Mouse (Mus musculus): ENCODE measurements around the gene Phc2. TPM values are rescaled to one million over a fixed set of nuclear protein-coding genes. Genes with fewer than 3 reads are reported as not detected.
"Not testable (repeated sequence)": the region's sequence is repeated elsewhere in the genome, so short reads cannot be mapped to it uniquely, and the experiment has no call there.

Phc2 gene
- 10 to 100 TPM; 17.6 to 22.9 TPM for total RNA-seq (2021)
- long read RNA-seq, experiment 1, transcript Phc2-202 (7 exons, 2,535 nt): major isoform, 32 of 44 reads
- long read RNA-seq, experiment 1, partial matches to known transcripts: 0 of 44 reads
- long read RNA-seq, experiment 1, other reads (novel, unspliced or antisense): 12 of 44 reads
- long read RNA-seq, experiment 2, transcript Phc2-202 (7 exons, 2,535 nt): major isoform, 28 of 36 reads
- long read RNA-seq, experiment 2, partial matches to known transcripts: 1 of 36 reads
- long read RNA-seq, experiment 2, other reads (novel, unspliced or antisense): 7 of 36 reads

- DNase-seq (ENCODE audit: low spot score): peak; percentile 92
Measured at GRCm38 (mm10) chr4:128654505-128655381, at the start of gene Phc2. TSS of gene Phc2 (plus strand) at chr4:128654702.

GRCm38 (mm10) chr4:128606586-128606985 lies 47.9 kb upstream of the Phc2 start:
- DNase-seq (ENCODE audit: low spot score): no peak

GRCm38 (mm10) chr4:128607661-128608060 lies 46.8 kb upstream of the Phc2 start:
- no peak for DNase-seq (ENCODE audit: low spot score)

GRCm38 (mm10) chr4:128609276-128609924 lies 45.1 kb upstream of the Phc2 start:
- DNase-seq (ENCODE audit: low spot score): no peak

DNA sequence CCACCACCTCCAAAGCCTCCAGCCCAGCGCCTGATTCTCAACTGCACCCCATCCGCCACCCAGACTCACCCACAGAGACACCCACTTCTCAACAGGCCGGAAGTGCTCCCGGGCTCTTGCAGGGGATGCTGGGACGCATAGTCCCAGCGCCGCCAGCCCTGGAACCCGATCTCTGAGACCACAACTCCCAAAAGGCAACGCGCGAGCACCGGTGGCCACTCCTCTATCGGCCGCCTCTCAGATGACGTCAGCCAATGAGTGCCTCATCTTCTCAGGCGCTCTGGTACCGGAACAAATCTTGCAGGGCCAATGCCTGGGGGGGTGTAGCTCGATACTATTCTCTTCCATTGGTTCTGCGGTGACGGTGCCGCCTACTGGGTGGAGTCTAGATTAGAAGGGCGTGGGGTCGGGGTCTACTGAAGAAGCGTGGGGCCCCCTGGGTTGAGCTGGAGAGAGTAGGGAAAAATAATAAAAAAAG lies 44.5 kb upstream of the Phc2 start, which contains the start of gene Zscan20:
Zscan20 (minus strand) TSS at position 174 of the 478 bp plus-strand sequence.
- DNase-seq (ENCODE audit: low spot score): peak; percentile 97

DNA sequence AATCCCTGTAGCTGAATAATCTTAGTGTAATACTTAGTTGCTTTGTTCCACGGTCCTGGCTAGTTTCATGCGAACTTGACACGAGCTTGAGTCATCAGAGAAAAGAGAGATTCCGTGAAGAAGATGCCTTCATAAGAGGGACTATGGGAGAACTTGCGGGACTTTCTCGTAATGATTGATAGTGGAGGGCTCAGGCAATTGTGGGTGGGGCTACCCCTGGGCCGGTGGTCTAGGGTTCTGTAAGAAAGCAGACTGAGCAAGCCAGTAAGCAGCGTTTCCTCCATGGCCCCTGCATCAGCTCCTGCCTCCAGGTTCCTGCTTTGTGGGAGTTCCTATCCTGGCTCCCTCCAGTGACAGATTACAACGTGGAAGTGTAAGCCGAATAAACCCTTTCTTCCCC lies 43.8 kb upstream of the Phc2 start:
- no peak for DNase-seq (ENCODE audit: low spot score)

GRCm38 (mm10) chr4:128611726-128612125 lies 42.8 kb upstream of the Phc2 start:
- DNase-seq (ENCODE audit: low spot score): not testable (repeated sequence)

GRCm38 (mm10) chr4:128613326-128613725 lies 41.2 kb upstream of the Phc2 start:
- peak; percentile 31 for DNase-seq (ENCODE audit: low spot score)

GRCm38 (mm10) chr4:128615761-128616160 lies 38.7 kb upstream of the Phc2 start:
- DNase-seq (ENCODE audit: low spot score): no peak

DNA sequence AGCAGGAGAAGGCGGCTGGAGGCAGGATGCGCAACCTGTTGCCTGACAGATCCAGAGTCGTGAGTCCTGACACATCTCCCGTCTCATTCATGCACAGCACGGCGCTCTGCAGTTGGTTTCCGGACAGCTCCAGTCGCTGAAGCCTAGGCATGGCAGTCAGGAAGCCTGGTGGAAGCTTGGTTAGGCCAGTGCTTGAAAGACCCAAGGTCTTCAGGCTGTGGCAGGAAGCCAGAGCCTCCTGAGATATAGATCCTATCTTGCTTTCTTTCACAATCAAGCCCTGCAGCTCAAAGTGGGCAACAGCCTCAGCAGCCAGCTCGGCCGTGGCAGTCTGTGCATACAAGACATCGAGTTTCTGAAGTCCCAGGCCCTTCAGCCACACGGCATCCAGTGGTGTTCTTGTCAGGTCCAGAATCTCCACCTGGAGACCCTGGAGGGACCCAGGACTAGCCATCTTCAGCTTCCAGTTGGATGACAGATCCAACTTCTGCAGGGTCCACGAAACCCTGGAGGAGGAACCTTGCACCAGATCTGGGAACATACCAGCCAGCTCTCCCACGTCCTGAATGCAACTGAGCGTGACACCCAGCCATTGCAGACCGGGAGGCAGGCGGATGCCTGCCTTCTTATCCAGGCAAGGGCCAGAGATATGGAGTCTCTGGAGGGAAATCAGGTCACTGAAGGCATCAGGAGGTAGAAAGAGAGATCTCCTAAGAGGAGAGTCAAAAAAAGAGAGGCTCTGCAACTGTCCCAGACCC lies 37.0 kb upstream of the Phc2 start:
- DNase-seq (ENCODE audit: low spot score): no peak

DNA sequence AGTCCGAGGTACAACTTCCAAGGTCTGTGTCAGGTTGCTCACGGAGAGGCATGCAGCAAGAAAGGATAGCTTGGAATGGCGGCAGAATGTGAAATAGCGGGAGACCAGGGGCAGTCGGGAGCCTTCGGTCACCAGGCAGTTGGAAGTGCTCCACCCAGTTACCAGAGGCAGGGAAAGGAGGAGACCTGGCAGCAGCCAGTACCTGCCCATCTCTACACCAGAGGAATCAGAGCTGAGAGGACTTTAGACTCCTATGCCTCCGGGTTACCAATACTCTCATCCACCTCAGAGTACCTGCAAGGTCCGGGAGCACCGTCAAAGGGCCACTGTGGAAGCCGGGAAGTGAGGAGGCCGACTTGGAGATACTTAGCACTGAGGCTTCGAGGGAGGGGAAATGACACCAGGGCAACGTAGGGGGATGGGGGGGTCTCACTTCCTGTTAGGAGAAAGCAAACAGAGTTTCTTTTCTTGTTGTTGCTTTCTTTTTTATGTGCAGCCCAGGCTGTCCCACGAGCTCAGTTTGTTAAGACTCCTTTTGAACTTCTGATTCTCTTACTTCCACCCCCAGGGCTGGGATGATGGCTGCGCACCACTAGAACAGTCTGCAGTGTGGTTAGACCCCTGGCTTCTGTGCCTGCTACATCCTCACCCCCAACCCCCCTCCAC lies 36.1 kb upstream of the Phc2 start, which contains the start of gene Tlr12:
Tlr12 (minus strand) TSS at position 374 of the 666 bp plus-strand sequence.
- DNase-seq (ENCODE audit: low spot score): no peak

DNA sequence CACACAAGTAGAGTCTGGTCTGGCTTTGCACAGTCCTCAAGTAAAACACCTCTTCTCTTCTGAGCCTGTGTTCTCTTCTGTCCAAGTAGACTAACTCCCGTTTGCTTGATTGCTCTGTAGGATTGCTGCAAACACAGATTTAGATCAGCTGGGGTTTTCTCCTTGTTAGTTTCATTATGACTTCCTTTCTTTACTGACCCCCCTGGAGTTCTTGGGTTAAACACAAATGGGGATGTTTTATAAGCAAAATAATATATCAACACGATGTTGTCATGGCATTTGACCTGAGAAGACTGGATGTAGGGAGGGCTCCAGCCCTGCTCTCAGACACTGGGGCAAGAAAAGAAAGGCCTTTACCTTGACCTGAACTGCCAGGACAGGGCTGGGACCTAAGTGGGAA lies 35.5 kb upstream of the Phc2 start:
- no peak for DNase-seq (ENCODE audit: low spot score)

GRCm38 (mm10) chr4:128620572-128620971 lies 33.9 kb upstream of the Phc2 start:
- DNase-seq (ENCODE audit: low spot score): no peak

DNA sequence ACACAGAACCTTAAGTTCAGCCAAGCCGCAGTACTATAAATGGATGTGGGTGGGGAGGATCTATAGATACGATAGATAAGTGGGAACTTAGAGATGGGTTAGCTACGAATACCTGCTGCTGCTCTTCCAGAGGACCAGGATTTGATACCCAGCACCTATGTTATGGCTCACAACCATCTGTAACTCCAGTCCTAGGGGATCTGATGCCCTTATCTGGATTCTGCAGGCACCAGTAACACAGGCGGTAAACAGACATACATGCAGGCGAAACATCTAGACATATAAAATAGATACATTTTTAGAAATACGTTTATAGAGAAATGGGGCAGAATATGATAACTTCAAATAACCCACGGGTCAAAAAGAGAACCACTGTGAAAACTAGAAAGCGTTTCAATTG lies 33.4 kb upstream of the Phc2 start:
- DNase-seq (ENCODE audit: low spot score): no peak

GRCm38 (mm10) chr4:128635451-128635850 lies 19.1 kb upstream of the Phc2 start:
- no peak for DNase-seq (ENCODE audit: low spot score)

DNA sequence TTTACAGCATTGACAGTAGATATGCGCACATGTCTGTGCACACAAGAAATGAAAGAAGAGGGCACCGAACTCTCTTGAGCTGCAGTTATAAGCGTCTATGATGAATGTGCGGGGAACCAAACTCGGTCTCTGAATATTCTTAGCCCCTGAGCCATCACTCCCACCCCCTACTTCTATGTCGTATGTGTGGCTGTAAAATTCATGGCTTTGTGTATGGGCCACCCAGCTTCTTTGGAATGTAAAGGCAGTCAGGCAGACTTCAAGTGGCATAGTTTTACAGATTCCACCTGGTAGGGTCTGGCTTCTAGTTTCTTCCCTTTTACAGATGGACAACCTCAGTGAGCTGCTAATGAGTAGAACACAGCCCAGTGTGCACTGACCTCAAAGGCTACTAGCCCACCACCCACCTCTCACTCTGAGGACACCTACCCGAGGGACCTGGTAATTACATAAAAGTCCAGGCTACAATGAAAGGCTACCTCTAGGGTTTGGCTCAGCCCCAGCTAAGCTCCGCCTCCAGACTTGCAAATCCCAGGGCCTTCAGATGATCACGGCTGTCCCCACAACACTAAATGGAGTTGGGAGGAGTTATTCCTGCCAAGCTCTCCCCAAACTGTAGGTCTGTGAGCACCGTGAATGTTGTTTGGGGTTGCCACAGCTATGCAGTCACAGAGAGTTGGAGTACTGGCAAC lies 18.5 kb upstream of the Phc2 start:
- no peak for DNase-seq (ENCODE audit: low spot score)

- DNase-seq (ENCODE audit: low spot score): no peak
Measured at GRCm38 (mm10) chr4:128637250-128637649, 17.3 kb upstream of the Phc2 start.

DNA sequence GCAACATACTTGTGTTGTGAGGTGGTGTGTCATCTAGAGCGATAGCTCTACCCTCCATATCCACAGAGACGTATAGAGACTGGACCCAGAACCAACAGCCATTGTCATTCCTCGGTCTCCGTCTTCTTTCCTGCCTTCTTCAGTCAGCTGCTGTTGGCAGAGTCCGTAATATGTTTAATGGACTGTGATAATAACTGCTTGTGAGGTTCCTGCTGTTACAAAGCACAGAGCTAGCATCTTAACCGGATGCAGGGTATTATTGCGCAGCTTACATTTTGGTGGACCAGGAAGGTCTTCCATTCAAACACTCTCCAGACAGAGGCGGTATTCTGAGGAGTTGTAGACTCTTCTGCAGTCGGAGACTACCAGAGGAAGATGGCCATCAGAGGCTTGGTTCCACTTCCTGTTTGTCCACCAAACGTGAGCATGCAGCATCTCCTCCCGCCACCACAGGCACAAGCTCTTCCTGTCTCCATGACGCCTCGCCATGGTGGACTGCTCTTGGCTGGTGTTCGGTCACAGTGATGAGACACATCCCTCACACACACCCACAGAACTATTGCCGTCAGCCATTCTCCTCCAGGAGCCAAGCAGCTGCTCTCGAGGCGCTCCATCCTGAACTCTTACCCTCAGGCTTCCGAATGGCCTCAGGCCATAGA lies 16.1 kb upstream of the Phc2 start:
- no peak for DNase-seq (ENCODE audit: low spot score)
